Mouse (Mus musculus) G1E (cell line): ENCODE data around the gene Acot12.

ENCODE experiments used
- CTCF ChIP-seq: IDR thresholded peaks from 2 replicates; pipeline ENCODE4 v1.5.1; 2012; ENCODE audit warnings: low read depth, low read length, inconsistent platforms, mixed read lengths
- GATA1 ChIP-seq: IDR thresholded peaks from 2 replicates; pipeline ENCODE4 v1.6.1; 2012; ENCODE audit warnings: borderline replicate concordance, low read length, inconsistent platforms, mixed read lengths
- POLR2AphosphoS5 ChIP-seq: IDR thresholded peaks from 2 replicates; pipeline ENCODE4 v1.6.1; 2012; ENCODE audit warnings: low read depth, low read length, inconsistent platforms; ENCODE audit not compliant: insufficient replicate concordance
- TAL1 ChIP-seq: conservative IDR thresholded peaks from 2 replicates; pipeline ENCODE4 v1.6.1; 2012; ENCODE audit warnings: low read depth, low read length, inconsistent platforms, mixed read lengths

- TF ChIP-seq CTCF = no peak
- TF ChIP-seq GATA1 = no peak
- no peak for TF ChIP-seq POLR2AphosphoS5
- no peak for TF ChIP-seq TAL1
Observed at GRCm38 (mm10) chr13:91760302-91761050, 19.2 kb downstream of the Acot12 start.
